Mouse (Mus musculus) liver, postnatal 0 days (tissue): ENCODE measurements around the gene Chd9.

Experiments used
- CTCF ChIP-seq: sonication (generic); IDR thresholded peaks from 2 replicates; pipeline ENCODE4 v1.5.1; 2016; ENCODE audit warnings: antibody characterized with exemption, low read depth
- EP300 ChIP-seq: IDR thresholded peaks from 2 replicates; pipeline ENCODE4 v1.6.1; 2016; ENCODE audit warnings: antibody characterized with exemption, low read depth, mild to moderate bottlenecking

- TF ChIP-seq CTCF, result no peak
- no peak for TF ChIP-seq EP300
These were observed 78.8 kb downstream of the Chd9 start for GRCm38 (mm10) chr8:90906922-90907321.
